Mouse (Mus musculus) frontal cortex, postnatal 14 days (tissue): ENCODE measurements around the gene Prkab1.

Experiments used
- DNase-seq, 2 experiments: peaks; one replicate each; pipeline ENCODE4 v3.0.0; 2022; ENCODE audit warnings: low spot score in 2 of 2

The Prkab1 gene

GRCm38 (mm10) chr5:116018196-116018595 is 6.1 kb downstream of the Prkab1 start:
- no peak for DNase-seq

GRCm38 (mm10) chr5:116017391-116017790 is 6.9 kb downstream of the Prkab1 start:
- no peak for DNase-seq

GRCm38 (mm10) chr5:116016542-116016941 is 7.8 kb downstream of the Prkab1 start:
- no peak for DNase-seq

GRCm38 (mm10) chr5:116014237-116014636 is 10.1 kb downstream of the Prkab1 start:
- DNase-seq: no peak

GRCm38 (mm10) chr5:116013821-116014220 is 10.5 kb downstream of the Prkab1 start:
- no peak for DNase-seq

GRCm38 (mm10) chr5:116012503-116012902 is 11.8 kb downstream of the Prkab1 start:
- DNase-seq: no peak

GRCm38 (mm10) chr5:116011700-116012099 is 12.6 kb downstream of the Prkab1 start:
- no peak for DNase-seq

GRCm38 (mm10) chr5:116009884-116010627 is 14.3 kb downstream of the Prkab1 start:
- DNase-seq: no peak

GRCm38 (mm10) chr5:116009091-116009851 is 15.0 kb downstream of the Prkab1 start:
- DNase-seq: no peak

GRCm38 (mm10) chr5:116007723-116008122 is 16.6 kb downstream of the Prkab1 start:
- DNase-seq: no peak

- DNase-seq: no peak
Measured at GRCm38 (mm10) chr5:116006324-116007099, 17.8 kb downstream of the Prkab1 start.

- no peak for DNase-seq
Measured at GRCm38 (mm10) chr5:116004271-116004670, 20.0 kb downstream of the Prkab1 start.

- DNase-seq: no peak
Measured at GRCm38 (mm10) chr5:116003825-116004224, 20.5 kb downstream of the Prkab1 start.

GRCm38 (mm10) chr5:116003154-116003553 is 21.2 kb downstream of the Prkab1 start:
- DNase-seq: no peak

GRCm38 (mm10) chr5:115997376-115997775 is 26.9 kb downstream of the Prkab1 start:
- DNase-seq: no peak

- DNase-seq: no peak
Measured at GRCm38 (mm10) chr5:115994101-115994500, 30.2 kb downstream of the Prkab1 start.

GRCm38 (mm10) chr5:115991717-115992116 is 32.6 kb downstream of the Prkab1 start:
- no peak for DNase-seq

- DNase-seq: no peak
Measured at GRCm38 (mm10) chr5:115987284-115987683, 37.0 kb downstream of the Prkab1 start.

- no peak for DNase-seq
Measured at GRCm38 (mm10) chr5:115985101-115985500, 39.2 kb downstream of the Prkab1 start.

- DNase-seq: no peak
Measured at GRCm38 (mm10) chr5:115984392-115984791, 39.9 kb downstream of the Prkab1 start.

- no peak for DNase-seq
Measured at GRCm38 (mm10) chr5:115982671-115983373, 41.5 kb downstream of the Prkab1 start.

- no peak for DNase-seq
Measured at GRCm38 (mm10) chr5:115980537-115980936, 43.8 kb downstream of the Prkab1 start.
